Mouse (Mus musculus) kidney, postnatal 0 days (tissue): ENCODE results near the gene Syt8. TPM values are rescaled to one million over a fixed set of nuclear protein-coding genes. Genes with fewer than 3 reads are reported as not detected.

Source experiments
- ATAC-seq: fragments of 200-750 bp; cut with Nextera tagmentation; replicated peaks from 2 replicates; pipeline ENCODE4 v1.8.0; 2017; ENCODE audit warnings: low read depth, moderate number of reproducible peaks, moderate TSS enrichment, moderate library complexity; ENCODE audit not compliant: low FRiP score
- DNase-seq: peaks from one replicate; pipeline ENCODE4 v3.0.0-alpha.2; 2016; ENCODE audit warnings: low spot score
- H3K27ac ChIP-seq: fragments of 300-500 bp; sonication (generic); 2 replicates; pipeline ENCODE4 v1.5.1; 2014; ENCODE audit warnings: mild to moderate bottlenecking
- H3K27me3 ChIP-seq: fragments of 300-500 bp; sonication (generic); 2 replicates; pipeline ENCODE4 v1.6.1; 2014; ENCODE audit warnings: low read length, mixed read lengths; ENCODE audit not compliant: insufficient read depth
- H3K36me3 ChIP-seq: fragments of 300-500 bp; sonication (generic); 2 replicates; pipeline ENCODE4 v1.6.1; 2014; ENCODE audit warnings: low read length, mixed read lengths; ENCODE audit not compliant: insufficient read depth
- H3K4me1 ChIP-seq: fragments of 300-500 bp; sonication (generic); replicated peaks from 2 replicates; pipeline ENCODE4 v1.6.1; 2014; ENCODE audit warnings: antibody characterized with exemption, low read length, mixed read lengths; ENCODE audit not compliant: insufficient read depth
- H3K4me2 ChIP-seq: fragments of 300-500 bp; sonication (generic); 2 replicates; pipeline ENCODE4 v1.6.1; 2014; ENCODE audit warnings: mild to moderate bottlenecking, low read length, moderate library complexity, mixed read lengths
- H3K4me3 ChIP-seq: fragments of 300-500 bp; sonication (generic); replicated peaks from 2 replicates; pipeline ENCODE4 v1.5.1; 2014; ENCODE audit warnings: low read depth, low read length
- H3K9ac ChIP-seq: fragments of 300-500 bp; sonication (generic); 2 replicates; pipeline ENCODE4 v1.6.1; 2014; ENCODE audit warnings: low read depth, low read length
- H3K9me3 ChIP-seq: fragments of 300-500 bp; sonication (generic); replicated peaks from 2 replicates; pipeline ENCODE4 v1.6.1; 2016; ENCODE audit warnings: low read length, inconsistent platforms, mixed read lengths
- CTCF ChIP-seq: IDR thresholded peaks from 2 replicates; pipeline ENCODE4 v1.5.1; 2016; ENCODE audit warnings: antibody characterized with exemption, low read depth, mild to moderate bottlenecking, moderate library complexity
- WGBS: fragments of 180-500 bp; shearing (Covaris S2); extraction: QIAGEN DNeasy Blood & Tissue Kit; methylation state at CpG from one replicate; pipeline ENCODE4 v1.1.7; 2014; 5-methylcytosine and 5-hydroxymethylcytosine counted together
- polyA plus RNA-seq: library from polyadenylated mRNA; unstranded; fragments of >200 nt; fragmentation: Nextera tagmentation; extraction: Ambion mirVana; gene quantifications from 2 replicates; pipeline ENCODE4 v1.2.1, GENCODE M21; 2015

Syt8 gene
- polyA plus RNA-seq, 1 experiment from 2014 or later, result 4.8 TPM

DNA sequence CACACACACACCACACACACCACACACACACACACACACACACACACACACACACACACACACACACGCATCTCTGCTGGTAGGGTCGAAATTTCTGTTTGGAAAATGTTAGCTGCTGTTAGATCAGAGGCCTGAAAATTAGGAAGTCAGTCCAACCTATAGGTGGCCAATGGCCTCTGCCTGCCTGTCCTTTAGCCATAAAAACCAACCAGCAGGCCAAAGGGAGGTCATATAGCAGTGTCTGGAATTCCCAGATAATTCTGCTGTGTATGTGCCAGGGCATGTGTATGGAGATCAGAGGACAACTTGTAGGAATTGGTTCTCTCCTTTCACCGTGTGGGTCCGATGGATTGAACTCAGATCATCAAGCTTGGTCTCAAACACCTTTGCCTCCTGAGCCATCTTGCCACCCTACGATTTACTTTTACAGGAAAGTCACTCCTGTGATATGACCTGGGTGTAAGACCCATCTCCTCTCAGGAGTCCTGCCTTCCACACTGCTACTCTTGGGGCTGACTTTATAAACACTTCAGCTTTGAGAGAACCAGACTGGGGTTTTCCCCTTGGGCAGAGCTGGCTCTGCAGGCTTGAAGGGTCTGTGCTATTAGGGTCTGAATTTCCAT, 24.1 kb downstream of the Syt8 start:
- Histone ChIP-seq H3K9me3 (no peaks in the 10 kb centered on the region), H3K9ac (no peak overlapping the region), H3K4me3 (no peak overlapping the region), H3K4me1 (peaks cover 15% of the 10 kb centered on the region; the same call in 1 of the 2 replicates), H3K27me3 (no peaks in the 10 kb centered on the region), H3K36me3 (no peaks in the 10 kb centered on the region), H3K27ac (peak overlapping the region; percentile 87), H3K4me2 (no peak overlapping the region)
- no peak for ATAC-seq
- DNase-seq, result no peak
- 75% methylated on average over 5 of the region's 5 CpGs for WGBS
- TF ChIP-seq CTCF, result no peak

DNA sequence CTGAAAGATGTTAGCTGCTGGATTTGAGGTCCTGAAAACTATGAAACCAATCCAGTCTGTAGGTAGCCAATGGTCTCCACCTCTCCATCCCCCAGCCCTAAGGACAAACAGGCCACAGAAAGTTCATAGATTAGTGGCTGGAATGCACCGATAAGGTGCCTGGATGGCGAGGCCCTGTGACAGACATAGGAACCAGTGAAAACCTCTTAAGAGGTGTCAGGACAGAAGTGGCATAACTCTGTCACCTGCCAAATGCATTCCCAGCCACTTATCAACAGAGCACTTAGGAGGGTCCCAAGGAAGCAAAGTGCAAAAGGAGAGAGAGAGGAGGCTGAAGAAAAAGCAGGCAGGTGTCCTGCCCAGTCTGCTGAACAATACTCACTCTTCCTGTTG, 24.6 kb downstream of the Syt8 start:
- no peaks in the 10 kb centered on the region for H3K27me3 ChIP-seq
- no peak for TF ChIP-seq CTCF
- DNase-seq, result no peak
- H3K36me3 ChIP-seq, result no peaks in the 10 kb centered on the region
- H3K9me3 ChIP-seq, result no peaks in the 10 kb centered on the region
- no peak overlapping the region for H3K4me3 ChIP-seq
- H3K4me1 ChIP-seq, result peaks cover 10% of the 10 kb centered on the region; the same call in 1 of the 2 replicates
- no peak overlapping the region for H3K4me2 ChIP-seq
- H3K9ac ChIP-seq, result no peak overlapping the region
- whole genome bisulfite sequencing, result 83% methylated on average over 2 of the region's 2 CpGs
- H3K27ac ChIP-seq, result no peak overlapping the region
- no peak for ATAC-seq

DNA sequence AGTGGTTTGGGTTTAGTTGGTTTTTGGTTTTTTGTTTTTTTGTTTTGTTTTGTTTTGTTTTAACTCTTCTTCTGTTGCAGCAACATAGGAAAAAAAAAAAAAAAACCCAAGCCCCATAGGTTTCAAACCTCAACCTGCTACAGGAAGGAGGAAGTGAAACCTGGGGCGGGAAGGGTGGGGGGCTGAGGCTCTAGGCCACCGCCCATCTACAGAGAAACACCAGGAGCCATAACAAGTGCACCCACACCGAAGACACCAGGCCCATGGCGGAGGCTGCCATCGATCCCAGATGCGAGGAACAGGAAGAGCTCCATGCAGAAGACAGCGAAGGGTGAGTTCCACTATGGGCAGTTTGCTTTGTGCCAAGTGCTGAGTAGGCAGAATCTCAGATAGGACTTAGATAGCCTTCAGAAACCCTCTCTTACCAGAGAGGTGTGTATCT, 26.0 kb downstream of the Syt8 start, which contains the start of gene Lsp1:
Gene Lsp1, plus strand, starts transcription at position 174 of the 442 bp plus-strand sequence.
- no peaks in the 10 kb centered on the region for H3K36me3 ChIP-seq
- TF ChIP-seq CTCF, result no peak
- H3K27ac ChIP-seq, result no peak within 1 kb of the TSS
- no peak within 1 kb of the TSS for H3K9ac ChIP-seq
- H3K4me1 ChIP-seq, result no peaks in the 10 kb centered on the region
- no peak within 1 kb of the TSS for H3K4me2 ChIP-seq
- 95% methylated on average over 7 of the region's 7 CpGs for WGBS
- no peaks in the 10 kb centered on the region for H3K9me3 ChIP-seq
- H3K27me3 ChIP-seq, result no peaks in the 10 kb centered on the region
- no peak within 1 kb of the TSS for H3K4me3 ChIP-seq
- no peak for ATAC-seq
- DNase-seq, result no peak

DNA sequence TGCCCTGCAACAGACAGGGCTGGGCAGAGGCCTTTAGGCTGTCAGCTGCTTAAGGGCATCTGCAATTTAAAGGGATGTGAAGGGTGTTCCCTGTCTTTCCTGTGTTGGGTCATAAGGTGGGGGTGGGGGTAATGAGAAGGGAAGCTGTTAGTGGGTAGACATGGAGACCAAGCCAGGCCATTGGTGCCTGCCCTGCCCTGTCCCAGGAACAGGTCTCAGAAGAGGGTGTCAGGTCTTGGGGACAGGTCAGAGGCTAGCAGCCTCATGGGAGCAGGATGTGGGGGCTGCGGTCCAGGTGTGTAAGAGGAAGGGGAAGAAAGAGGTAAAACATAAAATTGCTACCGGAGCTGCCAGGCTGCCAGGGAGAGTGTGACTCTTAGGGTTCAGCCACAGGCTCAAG, 26.8 kb downstream of the Syt8 start:
- H3K4me3 ChIP-seq, result no peak overlapping the region
- H3K4me1 ChIP-seq, result no peaks in the 10 kb centered on the region
- no peak overlapping the region for H3K4me2 ChIP-seq
- ATAC-seq (no peak), DNase-seq (no peak)
- no peak for TF ChIP-seq CTCF
- 88% methylated on average over 2 of the region's 2 CpGs for WGBS
- H3K27ac ChIP-seq, result no peak overlapping the region
- no peaks in the 10 kb centered on the region for H3K9me3 ChIP-seq
- no peaks in the 10 kb centered on the region for H3K27me3 ChIP-seq
- no peaks in the 10 kb centered on the region for H3K36me3 ChIP-seq
- H3K9ac ChIP-seq, result no peak overlapping the region

DNA sequence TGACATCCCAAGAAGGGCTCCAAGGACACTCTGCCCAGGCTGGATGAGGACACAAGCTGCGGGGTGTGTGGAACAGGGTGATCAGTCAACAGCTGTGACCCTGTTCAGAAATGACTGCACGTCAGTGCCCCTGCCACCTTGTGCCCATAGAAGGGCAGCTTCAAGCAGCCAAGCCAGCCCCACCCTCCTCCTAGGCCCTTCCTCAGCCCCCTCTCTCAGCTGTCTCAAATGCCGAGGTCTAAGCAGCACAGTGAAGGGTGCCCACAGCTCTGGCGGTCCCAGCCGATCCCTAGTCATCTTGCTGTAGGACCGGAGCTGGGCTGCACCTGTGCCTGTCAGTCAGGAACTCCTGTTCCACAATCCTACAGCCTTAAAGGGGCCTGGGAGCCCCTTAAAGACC, 27.5 kb downstream of the Syt8 start:
- Histone ChIP-seq H3K27ac (no peak overlapping the region), H3K36me3 (no peaks in the 10 kb centered on the region), H3K4me3 (no peak overlapping the region), H3K9me3 (no peaks in the 10 kb centered on the region), H3K4me2 (no peak overlapping the region), H3K27me3 (no peaks in the 10 kb centered on the region), H3K4me1 (no peaks in the 10 kb centered on the region), H3K9ac (no peak overlapping the region)
- ATAC-seq, result no peak
- no peak for DNase-seq
- WGBS, result 67% methylated on average over 6 of the region's 6 CpGs
- TF ChIP-seq CTCF, result no peak

DNA sequence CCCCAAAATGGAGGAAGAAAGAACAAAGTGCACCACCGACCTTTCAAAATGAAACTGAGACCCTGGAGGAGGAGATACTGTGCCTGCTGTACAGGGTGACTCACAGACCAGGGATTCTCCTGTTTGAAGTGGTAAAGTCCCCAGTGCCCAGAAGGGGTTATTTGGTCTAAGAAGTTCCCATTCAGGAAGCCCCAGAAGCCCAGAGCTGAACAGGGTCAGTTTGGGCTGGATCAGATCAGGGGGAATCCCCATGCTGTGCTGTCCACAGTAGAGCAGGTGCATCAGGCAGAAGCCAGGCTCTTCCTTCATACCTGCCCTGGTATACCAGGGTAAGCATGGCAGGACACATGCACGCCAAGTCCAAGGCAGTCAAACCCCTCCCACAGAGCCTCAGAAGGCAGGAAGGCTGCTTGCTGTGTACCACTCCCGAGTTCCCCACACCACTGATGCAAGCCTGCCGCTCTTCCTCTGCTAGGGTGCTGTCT, 28.0 kb downstream of the Syt8 start:
- H3K27me3 ChIP-seq, result no peaks in the 10 kb centered on the region
- H3K4me3 ChIP-seq, result no peak overlapping the region
- TF ChIP-seq CTCF, result no peak
- no peak overlapping the region for H3K4me2 ChIP-seq
- no peaks in the 10 kb centered on the region for H3K9me3 ChIP-seq
- H3K27ac ChIP-seq, result no peak overlapping the region
- no peak overlapping the region for H3K9ac ChIP-seq
- WGBS, result 65% methylated on average over 4 of the region's 4 CpGs
- DNase-seq, result no peak
- no peak for ATAC-seq
- no peaks in the 10 kb centered on the region for H3K4me1 ChIP-seq
- no peaks in the 10 kb centered on the region for H3K36me3 ChIP-seq

DNA sequence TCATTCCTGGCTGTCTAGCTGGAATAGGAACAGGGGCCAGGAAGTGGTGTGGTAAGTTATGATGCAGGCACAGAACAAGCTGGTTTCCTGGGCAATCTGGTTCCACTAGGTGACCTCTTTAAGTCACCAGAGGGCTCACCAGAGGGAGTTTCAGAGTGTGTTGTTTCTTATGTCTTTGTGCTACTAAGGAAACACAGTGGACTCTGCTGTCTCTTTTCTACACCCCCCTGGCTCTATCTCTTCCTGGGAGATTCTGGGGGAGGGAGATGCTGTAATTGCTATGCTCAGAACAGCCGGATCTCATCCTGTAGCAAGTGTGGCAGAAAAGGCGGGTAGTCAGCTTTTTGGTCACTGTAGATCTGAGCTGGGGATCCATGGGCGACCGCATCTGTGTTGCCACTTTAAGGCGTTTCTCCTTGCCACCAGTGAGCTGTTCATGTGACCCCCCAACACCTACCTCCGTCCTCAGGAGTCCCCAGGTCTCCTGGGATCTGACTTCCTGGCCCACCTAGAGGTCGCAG, 35.6 kb downstream of the Syt8 start:
- Histone ChIP-seq H3K36me3 (no peaks in the 10 kb centered on the region), H3K9ac (no peak overlapping the region), H3K27ac (peak overlapping the region; percentile 90), H3K9me3 (no peaks in the 10 kb centered on the region), H3K27me3 (no peaks in the 10 kb centered on the region), H3K4me3 (no peak overlapping the region), H3K4me1 (peaks cover 22% of the 10 kb centered on the region), H3K4me2 (no peak overlapping the region)
- TF ChIP-seq CTCF, result no peak
- WGBS, result 42% methylated on average over 7 of the region's 7 CpGs
- ATAC-seq (no peak; the same call in 1 of the 2 replicates), DNase-seq (peak; percentile 86)
